Comparison of ENCODE assay signal across 29 mouse cellular contexts in genomic region chr6:48424074-48424473, GRCm38 (mm10). TPM values are rescaled to one million over a fixed set of nuclear protein-coding genes. Genes with fewer than 3 reads are reported as not detected.
DNase-seq lines count a peak whose midpoint lies in the region; ATAC-seq and TF ChIP-seq lines count a peak whose summit lies in the region.
"Had no signal": no experiment of that assay in that cellular context is flagged by ENCODE, and none has a peak within 500 bp of the region (broad histone marks: within the 10 kb centered on the region; RNA-seq: fewer than 3 reads in every experiment).

No protein-coding gene starts in this region.

- TF ChIP-seq CTCF in liver, postnatal 0 days (IDR thresholded peaks at IDR 0.05; ENCODE audit: low read depth), result peak; percentile 27

- ATAC-seq in liver, postnatal 0 days, result no peak
- no peak for ATAC-seq in forebrain, embryonic 16.5 days
- ATAC-seq: forebrain, embryonic 13.5 days; inflammation-experienced regulatory T-cells, adult 6 months; midbrain, embryonic 16.5 days had no signal

- H3K9me3 ChIP-seq in liver, postnatal 0 days (ENCODE audit: low read length), result no peaks in the 10 kb centered on the region
- no peaks in the 10 kb centered on the region for H3K9me3 ChIP-seq in forebrain, embryonic 16.5 days (ENCODE audit: control insufficient read depth, low read length)
- H3K9me3 ChIP-seq: embryonic facial prominence, embryonic 13.5 days; forebrain, embryonic 13.5 days; heart, embryonic 12.5 days; hindbrain, embryonic 12.5 days; lung, embryonic 15.5 days; neural tube, embryonic 15.5 days had no signal

- 56% methylated on average over 5 of the region's 5 CpGs for WGBS in liver, postnatal 0 days (ENCODE audit: insufficient replicate concordance)
- WGBS in forebrain, embryonic 16.5 days, result 67% methylated on average over 5 of the region's 5 CpGs

- H3K4me2 ChIP-seq in liver, postnatal 0 days (ENCODE audit: low read depth, low read length), result no peak overlapping the region
- H3K4me2 ChIP-seq in forebrain, embryonic 16.5 days (ENCODE audit: low read length), result no peak overlapping the region
- H3K4me2 ChIP-seq: embryonic facial prominence, embryonic 13.5 days; forebrain, embryonic 13.5 days; heart, embryonic 12.5 days; hindbrain, embryonic 12.5 days; lung, embryonic 15.5 days; neural tube, embryonic 15.5 days had no signal

- H3K27me3 ChIP-seq in liver, postnatal 0 days (ENCODE audit: insufficient read depth, low read length), result no peaks in the 10 kb centered on the region
- H3K27me3 ChIP-seq in forebrain, embryonic 16.5 days (replicated peaks; ENCODE audit: control insufficient read depth, insufficient read depth, low read length), result no peaks in the 10 kb centered on the region
- H3K27me3 ChIP-seq: embryonic facial prominence, embryonic 13.5 days; forebrain, embryonic 13.5 days; heart, embryonic 12.5 days; hindbrain, embryonic 12.5 days; lung, embryonic 15.5 days; neural tube, embryonic 15.5 days had no signal

- H3K36me3 ChIP-seq in liver, postnatal 0 days (replicated peaks; ENCODE audit: insufficient read depth, low read length), result no peaks in the 10 kb centered on the region
- no peaks in the 10 kb centered on the region for H3K36me3 ChIP-seq in forebrain, embryonic 16.5 days (ENCODE audit: control insufficient read depth, insufficient read depth)
- H3K36me3 ChIP-seq: embryonic facial prominence, embryonic 13.5 days; heart, embryonic 12.5 days; hindbrain, embryonic 12.5 days; lung, embryonic 15.5 days; neural tube, embryonic 15.5 days had no signal

- H3K4me3 ChIP-seq in liver, postnatal 0 days (ENCODE audit: low read depth, low read length), result no peak overlapping the region
- no peak overlapping the region for H3K4me3 ChIP-seq in forebrain, embryonic 16.5 days (replicated peaks; ENCODE audit: low read length)
- H3K4me3 ChIP-seq: embryonic facial prominence, embryonic 13.5 days; erythroblast, embryonic 14.5 days; forebrain, embryonic 13.5 days; heart, embryonic 12.5 days; hindbrain, embryonic 12.5 days; left cerebral cortex, adult 2 months; lung, embryonic 15.5 days; neural tube, embryonic 15.5 days had no signal

- DNase-seq in cerebellum, postnatal 10 days, result peak; percentile 37 to 53
- no peak for DNase-seq in cerebellum, adult 11 months
- DNase-seq in liver, postnatal 0 days, result no peak
- DNase-seq in liver, result no peak
- DNase-seq in ES-CJ7 (ENCODE audit: low read depth, low spot score), result peak; percentile 50
- peak; percentile 59 for DNase-seq in ZHBTc4 (ENCODE audit: low read depth, low spot score)
- DNase-seq in layer of hippocampus, postnatal 25 days (ENCODE audit: extremely low spot score in 1 of 2, low spot score in 1 of 2), result no peak
- DNase-seq: adrenal gland, postnatal 10 days; gastrocnemius, postnatal 25 days; heart, adult 18-20 months; heart, postnatal 10 days; kidney, adult 9 months; kidney, postnatal 25 days; right cerebral cortex, adult 18-20 months; right cerebral cortex, postnatal 4 days; thymus, postnatal 36 days had no signal

- H3K27ac ChIP-seq in liver, postnatal 0 days (ENCODE audit: low read depth), result no peak overlapping the region
- no peak overlapping the region for H3K27ac ChIP-seq in forebrain, embryonic 16.5 days (ENCODE audit: low read length)
- H3K27ac ChIP-seq: embryonic facial prominence, embryonic 13.5 days; forebrain, embryonic 13.5 days; hindbrain, embryonic 12.5 days; left cerebral cortex, adult 2 months; liver, embryonic 14.5 days; lung, embryonic 15.5 days; macrophage; neural tube, embryonic 15.5 days had no signal

- peaks cover 6% of the 10 kb centered on the region; the same call in 1 of the 2 replicates for H3K4me1 ChIP-seq in liver, postnatal 0 days (ENCODE audit: insufficient read depth)
- no peaks in the 10 kb centered on the region for H3K4me1 ChIP-seq in forebrain, embryonic 16.5 days (replicated peaks; ENCODE audit: control insufficient read depth, insufficient read depth, low read length)

- TF ChIP-seq EP300 in liver, postnatal 0 days (IDR thresholded peaks at IDR 0.05; ENCODE audit: low read depth), result no peak

- H3K9ac ChIP-seq in liver, postnatal 0 days (replicated peaks), result no peak overlapping the region
- no peak overlapping the region for H3K9ac ChIP-seq in forebrain, embryonic 16.5 days (replicated peaks; ENCODE audit: low read depth, low read length)
- H3K9ac ChIP-seq: embryonic facial prominence, embryonic 13.5 days; forebrain, embryonic 13.5 days; heart, embryonic 12.5 days; hindbrain, embryonic 12.5 days; liver, embryonic 14.5 days; lung, embryonic 15.5 days; neural tube, embryonic 15.5 days had no signal

RNA-seq across cellular contexts. Expression of gene Zfp467, which starts 21.6 kb away (rescaled TPM):
- polyA plus RNA-seq in liver, postnatal 0 days (2015; fragmentation: Nextera tagmentation; extraction: Ambion mirVana), result 4.9 TPM in 2 replicates
- polyA plus RNA-seq in forebrain, embryonic 16.5 days (2015; fragmentation: Nextera tagmentation; extraction: Ambion mirVana), result 28.7 and 29.8 TPM in 2 replicates
- total RNA-seq in layer of hippocampus, postnatal 25 days (2021), result 10 to 100 TPM; 19.9 to 26.3 TPM

RNA-seq across cellular contexts. Expression of gene Sspo, which starts 24.0 kb away (rescaled TPM):
- polyA plus RNA-seq in liver, postnatal 0 days (2015; fragmentation: Nextera tagmentation; extraction: Ambion mirVana), result 0.01 and 0.06 TPM in 2 replicates
- 0.16 and 0.19 TPM in 2 replicates for polyA plus RNA-seq in forebrain, embryonic 16.5 days (2015; fragmentation: Nextera tagmentation; extraction: Ambion mirVana)
- 1 to 10 TPM; 1.2 to 2.9 TPM for total RNA-seq in layer of hippocampus, postnatal 25 days (2021)
- polyA plus RNA-seq: erythroblast, embryonic 14.5 days; macrophage had no signal

RNA-seq across cellular contexts. Expression of gene Krba1, which starts 28.7 kb away (rescaled TPM):
- 1.9 and 2.2 TPM in 2 replicates for polyA plus RNA-seq in liver, postnatal 0 days (2015; fragmentation: Nextera tagmentation; extraction: Ambion mirVana)
- 28.4 and 30.9 TPM in 2 replicates for polyA plus RNA-seq in forebrain, embryonic 16.5 days (2015; fragmentation: Nextera tagmentation; extraction: Ambion mirVana)
- 10 to 100 TPM; 35.5 to 43.2 TPM for total RNA-seq in layer of hippocampus, postnatal 25 days (2021)

Comparison
In these comparisons a context has a peak if more than half of its experiments do, and no peak if none do; other contexts are left out.
1. DNase-seq: peak in cerebellum, postnatal 10 days (2 of 2), ES-CJ7 (single experiment) and ZHBTc4 (single experiment); none in cerebellum, adult 11 months (single experiment), liver, postnatal 0 days (single experiment), liver (single experiment) and layer of hippocampus, postnatal 25 days (0 of 2).